Comparison of ENCODE assay signal across 8 mouse cellular contexts in genomic region chr11:70220731-70221602, GRCm38 (mm10). TPM values are rescaled to one million over a fixed set of nuclear protein-coding genes. Genes with fewer than 3 reads are reported as not detected.
DNase-seq lines count a peak whose midpoint lies in the region; ATAC-seq lines count a peak whose summit lies in the region.

Slc16a13 (minus strand) TSS chr11:70221064.

- peak; percentile 96 for DNase-seq in NIH3T3 (ENCODE audit: low read depth)
- peak; percentile 99 for DNase-seq in cerebellum, adult 9-11 months
- DNase-seq in frontal cortex, adult 2 months (ENCODE audit: extremely low spot score in 1 of 2, low spot score in 1 of 2) = peak; percentile 96 to 97
- DNase-seq in hindbrain, embryonic 11.5 days (ENCODE audit: low spot score) = peak; percentile 97
- DNase-seq in layer of hippocampus, adult 9-11 months = peak; percentile 99
- DNase-seq in ovary, adult 18-20 months (ENCODE audit: low spot score) = peak; percentile 94
- peak; percentile 94 for DNase-seq in thymus, postnatal 0 days (ENCODE audit: low spot score)

- H3K27me3 ChIP-seq in hindbrain, embryonic 11.5 days (ENCODE audit: control insufficient read depth, insufficient read depth, low read length) = peaks cover 18% of the 10 kb centered on the region
- peaks cover 4% of the 10 kb centered on the region for H3K27me3 ChIP-seq in lung, embryonic 16.5 days (ENCODE audit: control insufficient read depth, insufficient read depth, low read depth, low read length)

- peak within 1 kb of the TSS; percentile 63 for H3K4me2 ChIP-seq in hindbrain, embryonic 11.5 days (replicated peaks; ENCODE audit: low read depth, low read length)
- peak within 1 kb of the TSS; percentile 95 for H3K4me2 ChIP-seq in lung, embryonic 16.5 days (ENCODE audit: low read depth, low read length)

- H3K4me3 ChIP-seq in hindbrain, embryonic 11.5 days (ENCODE audit: low read depth, low read length) = peak within 1 kb of the TSS; percentile 52
- peak within 1 kb of the TSS; percentile 58 for H3K4me3 ChIP-seq in lung, embryonic 16.5 days (ENCODE audit: low read length)

- H3K9me3 ChIP-seq in hindbrain, embryonic 11.5 days (ENCODE audit: control insufficient read depth, low read length) = no peaks in the 10 kb centered on the region
- no peaks in the 10 kb centered on the region for H3K9me3 ChIP-seq in lung, embryonic 16.5 days (ENCODE audit: control insufficient read depth, low read length)

- under 1% methylated on average over 28 of the region's 28 CpGs for WGBS in hindbrain, embryonic 11.5 days
- under 1% methylated on average over 28 of the region's 28 CpGs for WGBS in lung, embryonic 16.5 days

- no peaks in the 10 kb centered on the region for H3K36me3 ChIP-seq in hindbrain, embryonic 11.5 days (ENCODE audit: control insufficient read depth, insufficient read depth, low read length)
- no peaks in the 10 kb centered on the region for H3K36me3 ChIP-seq in lung, embryonic 16.5 days (ENCODE audit: control insufficient read depth, insufficient read depth, low read length)

- H3K27ac ChIP-seq in hindbrain, embryonic 11.5 days (ENCODE audit: low read depth, low read length) = peak within 1 kb of the TSS; percentile 74
- peak within 1 kb of the TSS; percentile 80 for H3K27ac ChIP-seq in lung, embryonic 16.5 days (ENCODE audit: low read length)

- H3K4me1 ChIP-seq in hindbrain, embryonic 11.5 days (replicated peaks; ENCODE audit: control insufficient read depth, insufficient read depth, low read length) = 0 out of 2 replicates have a peak, but pooled peaks cover 5% of the 10 kb centered on the region
- peaks cover 5% of the 10 kb centered on the region; the same call in 1 of the 2 replicates for H3K4me1 ChIP-seq in lung, embryonic 16.5 days (replicated peaks; ENCODE audit: control insufficient read depth, insufficient read depth, low read length)

- ATAC-seq in hindbrain, embryonic 11.5 days (ENCODE audit: low FRiP score) = peak; percentile 97
- peak; percentile 95 for ATAC-seq in lung, embryonic 16.5 days (ENCODE audit: low read depth)

- H3K9ac ChIP-seq in hindbrain, embryonic 11.5 days (ENCODE audit: low read depth, low read length) = peak within 1 kb of the TSS; percentile 76
- peak within 1 kb of the TSS; percentile 75 for H3K9ac ChIP-seq in lung, embryonic 16.5 days (ENCODE audit: low read length)

RNA-seq across cellular contexts. Expression of gene Slc16a13, which starts in this region (rescaled TPM):
- 5.5 and 7.7 TPM in 2 replicates for polyA plus RNA-seq in frontal cortex, adult 2 months (2012; rRNA removed)
- polyA plus RNA-seq in hindbrain, embryonic 11.5 days (2014; fragmentation: Nextera tagmentation; extraction: Ambion mirVana) = 10.9 and 14.3 TPM in 2 replicates
- polyA plus RNA-seq in lung, embryonic 16.5 days (2015; fragmentation: Nextera tagmentation; extraction: Ambion mirVana) = 6.0 and 6.9 TPM in 2 replicates
- polyA plus RNA-seq in thymus, postnatal 0 days (2015; fragmentation: Nextera tagmentation; extraction: Ambion mirVana) = 2.3 and 2.4 TPM in 2 replicates

Comparison
In these comparisons a context has a peak if more than half of its experiments do, and no peak if none do; other contexts are left out.
1. Peak in every context shown above with its lines: DNase-seq, ATAC-seq, H3K4me3 ChIP-seq and H3K27ac ChIP-seq.